Mouse (Mus musculus) cerebellum, postnatal 25 days (tissue): ENCODE measurements around the gene Wdfy3.

ENCODE experiments used
- DNase-seq, 2 experiments: peaks; one replicate each; pipeline ENCODE4 v3.0.0; 2021; ENCODE audit warnings: mixed read lengths in 2 of 2

Gene Wdfy3

GRCm38 (mm10) chr5:101826531-101826970 lies 243.2 kb downstream of the Wdfy3 start:
- peak; percentile 53 to 69 for DNase-seq

GRCm38 (mm10) chr5:101825111-101825911 lies 244.4 kb downstream of the Wdfy3 start:
- no peak for DNase-seq

DNA sequence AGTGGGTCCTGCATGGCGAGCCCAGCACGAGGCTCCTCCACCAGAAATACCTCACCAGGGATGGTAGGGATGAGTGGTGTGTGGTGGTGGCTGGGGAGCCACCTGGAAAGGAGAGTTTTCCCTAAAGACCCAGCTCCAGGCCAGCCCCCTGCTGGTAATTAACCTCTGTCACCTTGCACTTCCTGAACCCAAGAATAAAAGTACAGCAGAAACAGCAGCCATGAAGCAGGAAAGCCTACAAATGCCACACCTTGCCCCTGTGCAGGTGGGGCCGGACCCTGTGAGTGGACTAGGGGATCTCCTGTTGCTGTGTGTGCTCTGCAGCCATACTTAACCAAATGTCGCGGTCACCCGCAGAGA lies 247.4 kb downstream of the Wdfy3 start:
- no peak for DNase-seq

DNA sequence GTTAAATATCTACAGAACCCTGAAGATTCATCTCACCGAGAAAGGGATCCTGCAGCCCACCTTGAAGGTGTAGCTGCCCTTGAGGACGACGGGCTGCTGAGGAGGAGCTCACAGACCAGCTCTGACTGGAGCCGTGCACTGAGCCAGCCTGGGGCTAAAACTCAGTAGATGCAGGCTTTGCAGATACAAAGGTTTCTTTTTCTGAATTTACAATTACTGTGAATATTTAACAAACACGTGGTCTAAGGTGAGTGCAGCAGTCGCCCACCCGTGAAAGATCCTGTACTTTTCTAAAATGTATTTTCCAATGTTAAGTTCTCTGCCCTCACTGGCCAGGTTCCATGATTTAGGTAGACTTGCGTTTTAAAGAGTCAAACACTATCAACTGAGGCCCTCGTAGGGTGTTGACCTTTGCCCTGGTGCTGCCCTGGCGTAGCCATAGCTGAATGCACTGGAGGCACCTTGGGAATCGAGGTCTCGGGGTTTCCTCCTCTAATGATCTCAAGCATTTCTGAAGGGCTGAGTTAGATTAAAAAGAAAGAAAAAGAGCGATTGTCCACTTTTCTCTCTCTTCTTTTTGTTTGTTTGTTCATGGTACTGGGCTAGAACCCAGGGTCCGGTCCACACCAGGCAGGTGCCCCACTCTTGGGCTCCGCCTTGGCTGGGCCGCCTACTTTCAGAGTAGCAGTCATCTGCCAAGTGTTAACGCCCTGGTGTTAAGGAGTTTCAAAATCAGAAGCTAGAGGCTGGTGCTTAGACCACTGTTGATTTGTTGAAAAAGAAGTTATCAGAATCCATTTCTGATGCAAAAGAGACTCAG lies 248.0 kb downstream of the Wdfy3 start:
- DNase-seq, result no peak

DNA sequence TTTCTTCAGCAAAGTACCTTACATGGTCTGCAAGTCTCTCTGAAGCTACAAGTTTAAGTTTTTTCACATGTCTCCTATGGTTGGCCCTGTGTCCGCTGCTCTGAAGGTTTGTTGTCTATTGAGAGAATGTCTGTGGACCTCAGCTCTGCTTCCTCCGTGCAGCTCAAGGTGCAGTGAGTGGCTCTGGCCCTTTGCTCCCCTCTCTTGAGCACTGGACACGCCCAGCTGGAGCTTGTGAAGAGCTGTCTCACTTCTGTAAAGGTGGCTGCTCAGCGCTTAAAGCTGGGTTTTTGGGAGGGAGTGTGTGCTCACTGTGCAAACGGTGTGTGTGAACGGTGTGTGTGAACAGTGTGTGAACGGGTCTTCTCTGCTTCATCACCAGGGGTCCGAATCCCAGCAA lies 248.7 kb downstream of the Wdfy3 start:
- no peak for DNase-seq

DNA sequence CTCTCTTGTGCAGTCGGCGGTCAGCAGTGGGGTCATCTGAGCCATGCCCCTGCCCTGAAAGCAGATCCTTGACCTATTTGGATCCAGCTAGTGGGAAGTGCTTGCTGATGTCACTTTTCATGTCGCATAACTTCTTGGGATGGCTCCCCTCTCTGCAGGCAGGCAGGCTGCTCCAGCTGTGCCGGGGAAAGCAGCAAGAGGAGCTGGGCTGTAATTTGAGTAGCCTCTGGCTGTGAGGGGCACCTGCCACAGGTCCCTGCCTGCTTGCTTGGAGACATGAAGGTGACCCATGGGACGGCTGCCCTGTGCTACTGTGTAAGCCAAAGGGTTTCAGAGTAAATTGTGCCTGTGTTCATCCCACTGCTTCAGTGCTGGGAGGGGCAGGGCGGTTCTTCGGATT lies 249.9 kb downstream of the Wdfy3 start:
- DNase-seq, result no peak

DNA sequence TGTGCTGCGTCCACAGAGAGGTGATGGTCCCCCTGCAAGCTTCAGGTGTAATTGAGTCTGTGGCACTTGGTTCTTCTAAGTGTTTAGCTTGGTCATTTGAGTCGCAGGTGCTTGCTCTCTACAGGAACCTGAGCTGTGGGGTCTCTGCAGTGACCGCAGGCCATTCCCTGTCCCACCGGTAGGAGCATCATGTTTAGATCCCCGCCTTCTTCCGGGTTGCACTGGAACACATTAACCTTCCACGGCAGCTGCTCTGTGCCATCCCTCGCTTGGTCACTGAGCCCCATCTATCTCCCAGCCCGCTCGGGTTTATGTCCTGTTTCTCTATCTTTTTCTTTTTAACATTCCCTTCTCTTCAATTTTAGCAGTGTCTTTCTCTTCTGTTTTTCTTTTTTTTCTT lies 250.5 kb downstream of the Wdfy3 start:
- DNase-seq, result no peak

DNA sequence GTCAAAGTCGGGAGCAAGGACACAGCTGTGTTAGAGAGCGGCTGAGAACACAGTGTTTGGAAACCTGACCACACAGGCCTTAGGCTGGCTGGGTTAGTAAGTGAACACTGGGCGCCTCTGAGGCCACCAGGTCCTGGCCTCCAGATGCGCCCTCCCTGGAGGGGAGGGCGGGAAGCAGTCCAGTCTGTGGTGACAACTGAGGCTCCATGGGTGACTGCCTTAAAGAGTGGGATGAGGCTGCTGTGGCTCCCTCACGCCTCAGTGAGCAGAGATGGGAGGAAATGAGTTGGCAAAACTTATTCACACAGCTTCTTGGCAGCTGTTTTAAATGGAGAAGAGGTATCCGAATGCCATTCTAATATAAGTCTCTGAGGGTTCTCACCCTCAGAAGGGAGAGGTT lies 252.9 kb downstream of the Wdfy3 start:
- no peak for DNase-seq

DNA sequence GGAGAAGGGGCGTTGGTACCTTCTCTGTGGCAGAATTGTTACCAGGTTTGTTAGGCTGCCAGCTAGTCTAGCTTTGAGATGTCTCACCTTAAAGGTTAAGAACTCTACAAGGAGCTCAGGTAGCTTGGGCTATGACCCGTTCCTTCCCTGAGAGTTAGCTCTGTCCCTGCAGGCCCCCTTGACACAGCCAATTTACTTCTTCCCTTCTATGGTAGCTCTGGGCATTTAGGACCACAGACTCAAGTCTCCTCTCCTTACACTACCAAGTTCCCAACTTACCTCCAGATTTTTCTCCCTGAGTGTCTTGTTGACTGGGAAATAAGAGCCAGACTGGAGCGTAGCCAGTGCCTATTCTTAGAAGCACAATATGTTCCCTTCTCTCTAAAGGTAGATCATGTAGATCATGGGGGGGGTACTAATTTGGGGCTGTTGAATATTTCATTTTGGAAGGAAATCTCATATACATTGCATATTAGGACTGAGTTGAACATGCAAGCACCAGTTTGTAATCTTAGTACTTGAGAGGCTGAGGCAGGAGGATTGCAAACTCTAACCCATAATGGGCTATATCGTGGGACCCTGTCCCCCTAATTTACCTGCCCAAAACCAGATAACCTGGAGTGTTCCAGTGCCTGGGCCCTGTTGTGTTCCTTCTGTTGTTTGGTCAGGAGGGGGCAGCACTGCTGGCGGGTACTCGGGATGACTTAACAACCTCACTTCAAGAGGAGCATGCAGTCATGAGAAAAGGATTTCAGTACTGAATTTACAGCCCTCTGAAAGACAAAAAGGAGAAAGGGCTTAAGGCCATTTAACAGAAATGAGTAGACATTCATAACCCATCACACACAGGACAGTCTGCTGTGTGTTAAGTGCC lies 258.2 kb downstream of the Wdfy3 start:
- DNase-seq, result peak; percentile 53 to 74

- no peak for DNase-seq
Measured at GRCm38 (mm10) chr5:101802358-101803022, 267.2 kb downstream of the Wdfy3 start.

- DNase-seq, result no peak
Measured at GRCm38 (mm10) chr5:101801891-101802290, 267.8 kb downstream of the Wdfy3 start.

- no peak for DNase-seq
Measured at GRCm38 (mm10) chr5:101792665-101793064, 277.1 kb downstream of the Wdfy3 start.

- no peak for DNase-seq
Measured at GRCm38 (mm10) chr5:101790560-101790959, 279.2 kb downstream of the Wdfy3 start.

GRCm38 (mm10) chr5:101789770-101790169 lies 280.0 kb downstream of the Wdfy3 start:
- DNase-seq, result no peak

DNA sequence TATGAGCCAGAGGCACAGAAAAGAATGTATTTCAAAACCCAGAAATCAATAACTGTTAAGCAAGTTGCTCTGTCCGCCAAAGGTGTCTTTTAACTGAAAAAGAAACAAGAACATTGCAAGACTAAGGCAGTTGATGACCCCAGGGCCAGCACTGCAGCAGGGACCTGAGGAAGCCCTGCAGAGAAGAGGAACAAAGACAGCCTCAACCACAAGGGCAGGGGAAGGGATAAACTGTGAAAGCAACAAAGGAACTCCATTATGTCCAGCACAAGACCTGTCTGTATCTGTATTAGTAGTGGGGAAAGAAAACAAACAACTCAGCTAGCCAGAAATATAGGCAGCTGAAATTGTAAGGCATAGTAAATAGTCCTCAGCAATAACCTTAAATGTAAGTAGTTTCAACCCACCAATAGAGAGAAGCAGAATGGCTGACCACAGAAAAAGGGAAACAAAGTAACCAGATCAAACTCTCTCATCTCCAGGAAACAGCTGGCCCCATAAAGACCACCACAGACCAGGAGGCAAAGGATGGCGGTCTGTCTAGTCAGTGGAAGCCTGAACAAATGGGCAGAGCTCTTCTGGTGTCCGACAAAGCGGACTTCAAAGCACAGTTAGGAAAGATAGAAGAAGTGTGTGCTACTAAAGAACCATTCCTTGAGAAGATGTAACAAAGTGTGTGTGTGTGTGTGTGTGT lies 283.7 kb downstream of the Wdfy3 start:
- DNase-seq, result no peak

GRCm38 (mm10) chr5:101784787-101785186 lies 284.9 kb downstream of the Wdfy3 start:
- DNase-seq, result no peak

DNA sequence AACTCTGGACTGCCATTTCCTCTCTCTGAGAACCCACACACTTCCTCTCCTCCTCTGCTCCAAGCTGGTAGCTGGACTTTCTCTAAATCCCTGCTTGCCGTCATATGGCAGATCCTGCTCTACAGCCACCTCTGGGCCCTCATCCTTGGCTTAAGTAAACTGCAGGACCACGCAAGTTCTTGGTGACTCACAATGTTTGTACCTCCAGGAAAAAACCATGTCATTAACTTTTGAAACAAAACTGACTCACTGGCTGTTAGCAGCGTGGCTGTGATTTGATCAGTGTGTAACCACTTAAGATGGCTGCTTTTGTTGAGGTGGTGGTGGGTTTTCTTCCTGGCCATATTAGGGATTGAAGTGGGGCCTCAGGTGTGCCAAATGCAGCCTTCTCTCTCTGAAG lies 285.4 kb downstream of the Wdfy3 start:
- no peak for DNase-seq
